Mouse (Mus musculus) ES-Bruce4 (cell line): Measurements from ENCODE around the gene Zbtb25.

Source experiments
- CTCF ChIP-seq: IDR thresholded peaks from one replicate; pipeline ENCODE4 v1.8.1; 2011; ENCODE audit warnings: low read depth, low read length
- EP300 ChIP-seq: IDR thresholded peaks from 2 replicates; pipeline ENCODE4 v1.6.1; 2011; ENCODE audit warnings: low read depth, low read length; ENCODE audit not compliant: insufficient read depth
- POLR2A ChIP-seq: IDR thresholded peaks from one replicate; pipeline ENCODE4 v1.8.1; 2011; ENCODE audit warnings: low read length; ENCODE audit not compliant: insufficient read depth

DNA sequence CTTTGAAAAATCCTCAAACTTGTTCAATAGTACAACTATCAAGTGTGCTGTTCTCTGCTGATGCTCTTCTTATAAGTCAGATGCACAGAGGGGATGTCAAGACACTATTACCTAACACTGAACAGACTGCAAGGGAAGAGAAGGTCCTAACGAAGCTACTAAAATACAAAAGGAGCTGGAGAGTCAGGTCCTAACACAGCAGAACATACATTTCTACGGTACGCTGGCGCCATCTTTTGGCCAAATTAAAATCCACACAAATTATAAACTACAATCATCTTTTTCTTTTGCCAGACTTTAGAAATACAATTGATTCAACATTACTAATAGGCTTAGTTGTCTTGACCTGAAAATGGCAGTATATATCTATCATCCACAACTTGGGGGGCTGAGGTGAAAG lies 28.3 kb downstream of the Zbtb25 start:
- TF ChIP-seq CTCF (peak; percentile 9), POLR2A (no peak), EP300 (no peak)
